Mouse (Mus musculus) lung, embryonic 16.5 days (tissue): ENCODE measurements around the gene Ebi3. TPM values are rescaled to one million over a fixed set of nuclear protein-coding genes. Genes with fewer than 3 reads are reported as not detected.
A peak's percentile ranks its signal among the peaks of the same experiment; 100 is the strongest.

Source experiments
- ATAC-seq: fragments of 200-750 bp; cut with Nextera tagmentation; 2 replicates; pipeline ENCODE4 v1.8.0; 2017; ENCODE audit warnings: low read depth, mild to moderate bottlenecking, moderate library complexity
- H3K27ac ChIP-seq: fragments of 300-500 bp; sonication (generic); 2 replicates; pipeline ENCODE4 v1.5.1; 2014; ENCODE audit warnings: mild to moderate bottlenecking, control low read depth, low read length
- H3K27me3 ChIP-seq: fragments of 300-500 bp; sonication (generic); 2 replicates; pipeline ENCODE4 v1.6.1; 2014; ENCODE audit warnings: low read depth, low read length, mixed read lengths; ENCODE audit not compliant: control insufficient read depth, insufficient read depth
- H3K36me3 ChIP-seq: fragments of 300-500 bp; sonication (generic); 2 replicates; pipeline ENCODE4 v1.6.1; 2014; ENCODE audit warnings: low read length; ENCODE audit not compliant: control insufficient read depth, insufficient read depth
- H3K4me1 ChIP-seq: fragments of 300-500 bp; sonication (generic); replicated peaks from 2 replicates; pipeline ENCODE4 v1.6.1; 2014; ENCODE audit warnings: low read length, mixed read lengths; ENCODE audit not compliant: control insufficient read depth, insufficient read depth
- H3K4me2 ChIP-seq: fragments of 300-500 bp; sonication (generic); 2 replicates; pipeline ENCODE4 v1.6.1; 2014; ENCODE audit warnings: low read depth, low read length, control low read depth
- H3K4me3 ChIP-seq: fragments of 300-500 bp; sonication (generic); 2 replicates; pipeline ENCODE4 v1.5.1; 2014; ENCODE audit warnings: mild to moderate bottlenecking, low read length, control low read depth
- H3K9ac ChIP-seq: fragments of 300-500 bp; sonication (generic); 2 replicates; pipeline ENCODE4 v1.6.1; 2014; ENCODE audit warnings: low read length, control low read depth
- H3K9me3 ChIP-seq: fragments of 300-500 bp; sonication (generic); 2 replicates; pipeline ENCODE4 v1.6.1; 2016; ENCODE audit warnings: low read length; ENCODE audit not compliant: control insufficient read depth
- WGBS: fragments of 180-500 bp; shearing (Covaris S2); extraction: QIAGEN DNeasy Blood & Tissue Kit; methylation state at CpG from one replicate; pipeline ENCODE4 v1.1.7; 2014; 5-methylcytosine and 5-hydroxymethylcytosine counted together
- polyA plus RNA-seq: library from polyadenylated mRNA; unstranded; fragments of >200 nt; fragmentation: Nextera tagmentation; extraction: Ambion mirVana; gene quantifications from 2 replicates; pipeline ENCODE4 v1.2.1, GENCODE M21; 2015

Gene Ebi3
- polyA plus RNA-seq, 1 experiment from 2014 or later = 2.0 TPM

- Histone ChIP-seq H3K4me3 (no peak overlapping the region), H3K36me3 (peaks cover 14% of the 10 kb centered on the region), H3K4me1 (peaks cover 11% of the 10 kb centered on the region), H3K27ac (no peak overlapping the region), H3K9ac (no peak overlapping the region), H3K4me2 (no peak overlapping the region), H3K27me3 (no peaks in the 10 kb centered on the region), H3K9me3 (no peaks in the 10 kb centered on the region)
- WGBS = 48% methylated on average over 14 of the region's 14 CpGs
- ATAC-seq = no peak
These were observed 10.7 kb downstream of the Ebi3 start for GRCm38 (mm10) chr17:55963171-55963570.

- WGBS = 95% methylated on average over 10 of the region's 10 CpGs
- Histone ChIP-seq H3K36me3 (peaks cover 14% of the 10 kb centered on the region), H3K9ac (no peak overlapping the region)
These were observed 12.1 kb downstream of the Ebi3 start for GRCm38 (mm10) chr17:55964496-55964895.

GRCm38 (mm10) chr17:55964996-55965395, 12.6 kb downstream of the Ebi3 start:
- ATAC-seq = no peak

More at GRCm38 (mm10) chr17:55964496-55964895, 12.1 kb downstream of the Ebi3 start:
- no peak for ATAC-seq
- Histone ChIP-seq H3K9me3 (no peaks in the 10 kb centered on the region), H3K4me1 (peaks cover 8% of the 10 kb centered on the region), H3K27ac (no peak overlapping the region), H3K27me3 (peaks cover under 1% of the 10 kb centered on the region), H3K4me3 (no peak overlapping the region), H3K4me2 (no peak overlapping the region)

DNA sequence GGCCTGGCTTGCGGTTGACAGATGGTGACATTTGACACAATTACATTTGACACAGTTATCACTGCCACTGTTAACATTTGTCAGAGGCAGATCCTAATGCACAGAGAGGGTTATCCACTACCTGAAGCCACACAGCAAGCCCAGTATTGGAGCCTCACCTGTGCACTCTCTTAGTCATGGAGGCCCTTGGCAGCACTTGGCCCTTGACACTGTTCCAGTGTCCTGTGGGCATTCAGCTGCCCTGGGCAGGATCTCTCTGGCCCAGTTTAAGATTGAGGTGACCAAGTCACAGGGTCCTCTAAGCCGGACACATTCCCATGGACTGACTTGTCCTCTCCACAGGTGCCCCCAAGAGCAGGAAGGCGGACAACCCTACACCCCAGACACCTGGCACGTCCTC, 14.7 kb downstream of the Ebi3 start:
- ATAC-seq = no peak
- WGBS = 95% methylated on average over 4 of the region's 4 CpGs
- Histone ChIP-seq H3K27me3 (peaks cover 12% of the 10 kb centered on the region), H3K4me3 (no peak overlapping the region), H3K27ac (no peak overlapping the region), H3K36me3 (peaks cover 8% of the 10 kb centered on the region; the same call in 1 of the 2 replicates), H3K4me2 (no peak overlapping the region), H3K4me1 (peaks cover 11% of the 10 kb centered on the region; the same call in 1 of the 2 replicates), H3K9me3 (no peaks in the 10 kb centered on the region), H3K9ac (no peak overlapping the region)

More at GRCm38 (mm10) chr17:55964996-55965395, 12.6 kb downstream of the Ebi3 start:
- Histone ChIP-seq H3K4me2 (no peak overlapping the region), H3K36me3 (peaks cover 14% of the 10 kb centered on the region), H3K27ac (no peak overlapping the region), H3K4me1 (peaks cover 5% of the 10 kb centered on the region), H3K4me3 (no peak overlapping the region), H3K9me3 (no peaks in the 10 kb centered on the region), H3K9ac (no peak overlapping the region), H3K27me3 (peaks cover 4% of the 10 kb centered on the region)
- 81% methylated on average over 9 of the region's 9 CpGs for WGBS

DNA sequence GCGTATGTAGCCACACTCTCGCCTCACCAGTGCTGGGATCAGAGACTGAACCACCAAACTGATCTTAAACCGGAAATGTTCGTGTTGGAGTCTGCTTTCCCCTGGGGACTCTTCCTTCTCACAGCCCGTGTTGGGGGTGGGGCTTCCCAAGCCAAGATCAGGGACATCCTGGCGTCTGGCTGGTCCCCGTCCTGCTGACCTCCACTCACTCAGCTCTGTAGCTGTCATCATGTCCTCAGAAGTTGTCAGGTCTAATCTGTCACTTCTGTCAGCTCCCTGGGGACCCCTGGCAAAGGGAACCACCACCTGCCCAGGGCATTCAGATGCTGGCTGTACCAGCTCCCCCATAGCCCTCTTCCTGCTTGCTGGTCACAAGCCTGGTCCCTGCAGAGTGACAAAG, 15.8 kb downstream of the Ebi3 start:
- Histone ChIP-seq H3K9ac (no peak overlapping the region), H3K27me3 (peaks cover 12% of the 10 kb centered on the region), H3K36me3 (0 out of 2 replicates have a peak, but pooled peaks cover 5% of the 10 kb centered on the region), H3K9me3 (no peaks in the 10 kb centered on the region), H3K4me2 (no peak overlapping the region), H3K4me1 (peaks cover 11% of the 10 kb centered on the region; the same call in 1 of the 2 replicates), H3K4me3 (no peak overlapping the region), H3K27ac (no peak overlapping the region)
- whole genome bisulfite sequencing = 41% methylated on average over 7 of the region's 7 CpGs
- ATAC-seq = no peak

- no peak for ATAC-seq
- H3K4me1 ChIP-seq = peaks cover 11% of the 10 kb centered on the region; the same call in 1 of the 2 replicates
- H3K27ac ChIP-seq = no peak overlapping the region
- H3K4me3 ChIP-seq = no peak overlapping the region
- WGBS = 47% methylated on average over 14 of the region's 14 CpGs
- H3K9ac ChIP-seq = no peak overlapping the region
- peaks cover 12% of the 10 kb centered on the region for H3K27me3 ChIP-seq
- H3K4me2 ChIP-seq = no peak overlapping the region
- 0 out of 2 replicates have a peak, but pooled peaks cover 5% of the 10 kb centered on the region for H3K36me3 ChIP-seq
- no peaks in the 10 kb centered on the region for H3K9me3 ChIP-seq
These were observed 17.1 kb downstream of the Ebi3 start for GRCm38 (mm10) chr17:55969560-55969959.

DNA sequence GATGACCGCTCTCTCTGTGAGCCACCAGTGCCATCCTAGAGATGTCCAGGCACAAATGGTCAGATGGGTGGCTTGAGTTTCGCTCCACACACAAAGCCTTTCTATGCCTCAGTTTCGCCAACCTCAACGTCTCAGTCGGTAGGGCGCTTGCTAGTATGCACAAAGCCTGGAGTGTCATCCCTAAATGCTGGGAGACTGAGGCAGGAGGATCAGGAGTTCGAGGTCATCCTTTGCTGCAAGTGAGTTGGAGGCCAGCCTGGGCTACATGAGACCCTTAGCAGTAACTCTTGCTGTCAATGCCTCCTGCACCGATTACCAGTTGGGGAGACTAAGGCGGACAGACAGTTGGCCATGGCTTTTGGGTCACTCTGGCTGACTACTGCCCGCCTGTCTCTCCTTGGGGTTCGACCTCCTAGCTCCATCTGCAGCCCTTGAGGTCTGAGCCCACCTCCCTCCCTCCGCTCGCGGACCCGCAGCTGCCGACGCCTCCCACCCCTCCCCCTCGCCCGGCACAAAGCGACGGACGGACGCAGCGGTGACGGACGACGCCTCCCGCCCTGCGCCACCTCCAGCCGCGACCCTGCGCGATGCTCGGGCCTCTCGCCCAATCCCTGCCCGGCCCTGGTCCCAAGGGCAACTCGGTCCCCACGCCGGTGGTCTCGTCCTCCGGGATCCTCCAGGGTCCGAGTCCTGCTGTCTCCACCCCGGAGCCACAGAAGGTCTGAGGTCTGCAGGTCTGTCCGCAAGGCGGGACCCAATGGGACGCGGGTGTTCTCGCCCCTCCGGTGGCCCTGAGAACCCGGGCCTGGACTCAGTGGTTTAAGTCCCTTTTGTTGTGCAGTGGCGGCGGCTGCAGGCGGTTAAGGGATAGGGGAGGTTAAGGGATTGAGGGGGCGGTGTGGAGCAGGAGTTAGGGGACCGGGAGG, 17.8 kb downstream of the Ebi3 start, which contains the start of gene Shd:
Shd (plus strand) TSS at position 502 of the 926 bp plus-strand sequence.
- Histone ChIP-seq H3K4me2 (peak within 1 kb of the TSS; percentile 99), H3K9me3 (no peaks in the 10 kb centered on the region), H3K36me3 (0 out of 2 replicates have a peak, but pooled peaks cover 2% of the 10 kb centered on the region), H3K9ac (peak within 1 kb of the TSS; percentile 76), H3K27ac (no peak within 1 kb of the TSS), H3K27me3 (peaks cover 12% of the 10 kb centered on the region), H3K4me1 (peaks cover 11% of the 10 kb centered on the region; the same call in 1 of the 2 replicates), H3K4me3 (peak within 1 kb of the TSS; percentile 58)
- ATAC-seq = peak; percentile 50
- WGBS = 12% methylated on average over 47 of the region's 55 CpGs

DNA sequence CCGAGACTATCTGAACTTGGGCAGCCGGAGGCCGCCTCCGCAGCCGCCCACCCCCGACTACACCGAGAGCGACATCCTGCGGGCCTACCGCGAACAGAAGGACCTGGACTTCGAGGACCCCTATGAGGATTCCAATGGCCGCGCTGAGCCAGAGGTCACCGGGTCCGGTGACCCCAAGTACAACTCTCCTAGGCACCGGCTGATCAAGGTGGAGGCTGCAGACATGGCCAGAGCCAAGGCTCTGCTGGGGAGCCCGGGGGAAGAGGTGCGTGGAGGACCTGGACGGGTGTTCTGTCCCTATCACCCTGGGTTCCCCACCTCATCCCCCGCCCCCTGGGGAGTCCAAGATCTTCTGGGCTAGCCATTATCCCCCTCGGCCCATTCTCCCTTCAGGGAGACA, 19.0 kb downstream of the Ebi3 start:
- Histone ChIP-seq H3K4me1 (peaks cover 11% of the 10 kb centered on the region; the same call in 1 of the 2 replicates), H3K27me3 (peaks cover 12% of the 10 kb centered on the region), H3K9me3 (no peaks in the 10 kb centered on the region), H3K9ac (no peak overlapping the region), H3K4me3 (no peak overlapping the region), H3K4me2 (0 out of 2 replicates have a peak overlapping the region, but pooled peaks have one; percentile 99), H3K36me3 (no peaks in the 10 kb centered on the region), H3K27ac (no peak overlapping the region)
- 27% methylated on average over 22 of the region's 22 CpGs for WGBS
- no peak for ATAC-seq

DNA sequence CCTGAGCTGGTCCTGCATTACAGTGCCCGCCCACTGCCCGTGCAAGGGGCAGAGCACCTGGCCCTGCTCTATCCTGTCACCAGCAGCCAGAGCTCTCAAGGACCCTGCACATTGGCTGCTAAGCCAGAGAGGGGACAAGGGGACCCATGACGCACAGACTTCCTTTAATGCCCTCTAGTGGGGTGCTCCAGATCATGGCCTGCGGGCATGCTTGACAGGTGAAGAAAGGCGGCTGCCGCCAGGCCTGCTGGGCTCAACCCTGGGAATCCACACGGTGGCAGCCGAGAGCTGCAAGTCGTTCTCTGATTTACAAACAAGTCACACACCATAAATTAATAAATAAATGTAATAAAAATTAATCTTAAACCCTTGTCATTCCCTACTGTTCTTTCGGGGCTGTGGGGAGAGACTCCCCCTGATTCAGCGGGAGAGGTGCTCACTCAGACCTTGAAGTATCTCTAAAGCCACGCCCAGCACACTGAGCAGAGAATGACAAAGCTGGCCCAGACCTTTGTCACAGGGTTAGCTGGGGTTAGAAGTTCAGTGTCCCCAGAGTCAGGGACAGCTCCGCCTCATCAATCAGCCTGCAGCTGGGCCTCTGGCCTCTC, 23.9 kb downstream of the Ebi3 start:
- Histone ChIP-seq H3K4me1 (no peaks in the 10 kb centered on the region; the same call in 1 of the 2 replicates), H3K27me3 (peaks cover 3% of the 10 kb centered on the region; the same call in 1 of the 2 replicates), H3K36me3 (no peaks in the 10 kb centered on the region), H3K27ac (no peak overlapping the region), H3K4me3 (no peak overlapping the region), H3K9me3 (no peaks in the 10 kb centered on the region), H3K4me2 (peak overlapping the region; percentile 9), H3K9ac (no peak overlapping the region)
- WGBS = 13% methylated on average over 13 of the region's 13 CpGs
- ATAC-seq = peak; percentile 81
